Mouse (Mus musculus) midbrain, embryonic 11.5 days (tissue): Measurements from ENCODE around the gene Usmg5. TPM values are rescaled to one million over a fixed set of nuclear protein-coding genes. Genes with fewer than 3 reads are reported as not detected.

Experiments used
- ATAC-seq: fragments of 200-750 bp; cut with Nextera tagmentation; 2 replicates; pipeline ENCODE4 v1.8.0; 2017; ENCODE audit warnings: moderate TSS enrichment, moderate library complexity; ENCODE audit not compliant: low FRiP score
- DNase-seq: peaks from one replicate; pipeline ENCODE4 v3.0.0; 2015; ENCODE audit warnings: low spot score; ENCODE audit errors: missing footprints
- H3K27ac ChIP-seq: fragments of 300-500 bp; sonication (generic); 2 replicates; pipeline ENCODE4 v1.5.1; 2014; ENCODE audit warnings: low read depth, low read length
- H3K27me3 ChIP-seq: fragments of 300-500 bp; sonication (generic); 2 replicates; pipeline ENCODE4 v1.6.1; 2014; ENCODE audit warnings: mild to moderate bottlenecking, low read length, moderate library complexity, mixed read lengths; ENCODE audit not compliant: control insufficient read depth, insufficient read depth
- H3K36me3 ChIP-seq: fragments of 300-500 bp; sonication (generic); 2 replicates; pipeline ENCODE4 v1.6.1; 2014; ENCODE audit warnings: mild to moderate bottlenecking, low read length, moderate library complexity, mixed read lengths; ENCODE audit not compliant: control insufficient read depth, insufficient read depth
- H3K4me1 ChIP-seq: fragments of 300-500 bp; sonication (generic); 2 replicates; pipeline ENCODE4 v1.6.1; 2014; ENCODE audit warnings: low read length; ENCODE audit not compliant: control insufficient read depth, insufficient read depth
- H3K4me2 ChIP-seq: fragments of 300-500 bp; sonication (generic); 2 replicates; pipeline ENCODE4 v1.6.1; 2014; ENCODE audit warnings: mild to moderate bottlenecking, moderate library complexity
- H3K4me3 ChIP-seq: fragments of 300-500 bp; sonication (generic); 2 replicates; pipeline ENCODE4 v1.5.1; 2014; ENCODE audit warnings: low read depth, low read length
- H3K9ac ChIP-seq: fragments of 300-500 bp; sonication (generic); 2 replicates; pipeline ENCODE4 v1.6.1; 2014; ENCODE audit warnings: low read length
- H3K9me3 ChIP-seq: fragments of 300-500 bp; sonication (generic); 2 replicates; pipeline ENCODE4 v1.6.1; 2016; ENCODE audit warnings: low read length; ENCODE audit not compliant: control insufficient read depth
- WGBS: fragments of 180-500 bp; shearing (Covaris S2); extraction: QIAGEN DNeasy Blood & Tissue Kit; methylation state at CpG from one replicate; pipeline ENCODE4 v1.1.7; 2014; 5-methylcytosine and 5-hydroxymethylcytosine counted together
- polyA plus RNA-seq: library from polyadenylated mRNA; unstranded; fragments of >200 nt; fragmentation: Nextera tagmentation; extraction: Ambion mirVana; gene quantifications from 2 replicates; pipeline ENCODE4 v1.2.1, GENCODE M21; 2014

Usmg5 gene
- polyA plus RNA-seq, 1 experiment from 2014 or later, result 1,179 TPM

DNA sequence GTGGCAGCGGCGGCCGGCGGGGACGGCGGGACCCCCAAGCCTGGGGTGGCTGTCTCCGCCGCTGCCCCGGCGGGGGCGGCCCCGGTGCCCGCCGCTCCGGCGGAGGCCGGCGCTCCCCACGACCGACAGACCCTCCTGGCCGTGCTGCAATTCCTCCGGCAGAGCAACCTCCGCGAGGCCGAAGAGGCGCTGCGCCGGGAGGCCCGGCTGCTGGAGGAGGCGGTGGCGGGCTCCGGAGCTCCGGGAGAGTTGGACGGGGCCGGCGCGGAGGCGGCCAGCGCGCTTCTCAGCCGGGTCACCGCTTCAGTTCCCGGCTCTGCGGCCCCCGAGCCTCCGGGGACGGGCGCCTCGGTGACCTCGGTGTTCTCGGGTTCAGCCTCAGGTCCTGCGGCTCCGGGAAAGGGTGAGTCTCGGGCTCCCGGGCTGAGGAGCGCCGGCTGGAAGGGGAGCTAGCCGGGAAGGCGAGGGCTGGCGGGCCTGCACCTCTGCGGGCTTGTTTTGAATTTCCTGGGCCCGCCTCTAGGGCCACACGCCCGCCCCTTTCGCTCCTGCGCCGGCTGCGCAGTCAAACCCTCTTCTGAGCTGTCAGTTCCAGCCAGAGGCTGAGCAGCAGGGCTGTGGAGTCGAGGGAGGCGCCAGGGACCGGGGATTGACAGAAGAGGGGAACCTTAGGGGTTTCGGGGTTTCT is 22.4 kb downstream of the Usmg5 start:
- under 1% methylated on average over 67 of the region's 72 CpGs for WGBS
- Histone ChIP-seq H3K36me3 (peaks cover 4% of the 10 kb centered on the region; the same call in 1 of the 2 replicates), H3K4me2 (peak overlapping the region; percentile 58), H3K27ac (peak overlapping the region; percentile 67), H3K9ac (peak overlapping the region; percentile 96), H3K4me1 (peaks cover 6% of the 10 kb centered on the region; the same call in 1 of the 2 replicates), H3K9me3 (no peaks in the 10 kb centered on the region), H3K4me3 (peak overlapping the region; percentile 99), H3K27me3 (no peaks in the 10 kb centered on the region)
- peak; percentile 91 for ATAC-seq
- DNase-seq, result peak; percentile 97

DNA sequence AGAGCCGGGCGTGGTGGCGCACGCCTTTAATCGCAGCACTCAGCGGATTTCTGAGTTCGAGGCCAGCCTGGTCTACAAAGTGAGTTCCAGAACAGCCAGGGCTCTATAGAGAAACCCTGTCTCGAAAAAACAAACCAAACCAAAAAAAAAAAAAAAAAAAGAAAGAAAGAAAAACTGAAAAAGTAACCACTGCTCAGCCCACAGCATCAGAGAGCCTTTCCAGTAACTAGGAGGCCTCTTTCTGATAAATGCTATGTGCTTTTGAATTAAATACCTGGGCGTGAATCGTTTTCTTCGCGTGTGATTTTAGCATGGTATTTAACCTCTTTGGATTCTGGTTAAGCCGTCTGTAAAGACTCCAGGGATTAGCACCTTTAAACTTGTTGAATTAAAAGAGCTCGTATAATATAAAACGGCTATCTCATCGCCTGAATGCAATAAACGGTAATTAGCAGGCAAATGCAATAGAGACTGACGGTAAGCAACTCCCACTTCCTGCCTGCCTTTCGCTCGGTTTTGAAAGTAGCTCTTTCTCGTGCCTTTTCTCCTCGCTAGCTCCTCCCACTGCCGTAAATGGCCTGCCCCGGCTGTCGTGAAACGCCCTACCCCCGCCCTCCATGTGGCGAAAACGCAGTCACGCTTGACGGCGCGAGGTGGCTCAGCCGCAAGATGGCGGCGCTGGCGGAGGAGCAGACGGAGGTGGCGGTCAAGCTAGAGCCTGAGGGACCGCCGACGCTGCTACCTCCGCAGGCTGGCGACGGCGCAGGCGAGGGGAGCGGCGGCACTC is 23.2 kb downstream of the Usmg5 start, which contains the start of gene Taf5:
Gene Taf5 (plus strand): TSS at position 651 of the 787 bp plus-strand sequence.
- H3K4me1 ChIP-seq, result peaks cover 6% of the 10 kb centered on the region; the same call in 1 of the 2 replicates
- WGBS, result 11% methylated on average over 49 of the region's 49 CpGs
- no peaks in the 10 kb centered on the region for H3K27me3 ChIP-seq
- peak within 1 kb of the TSS; percentile 58 for H3K4me2 ChIP-seq
- peak within 1 kb of the TSS; percentile 96 for H3K9ac ChIP-seq
- H3K27ac ChIP-seq, result peak within 1 kb of the TSS; percentile 67
- no peaks in the 10 kb centered on the region for H3K9me3 ChIP-seq
- ATAC-seq (peak; percentile 85), DNase-seq (peak; percentile 99)
- H3K36me3 ChIP-seq, result no peaks in the 10 kb centered on the region; the same call in 1 of the 2 replicates
- peak within 1 kb of the TSS; percentile 99 for H3K4me3 ChIP-seq

DNA sequence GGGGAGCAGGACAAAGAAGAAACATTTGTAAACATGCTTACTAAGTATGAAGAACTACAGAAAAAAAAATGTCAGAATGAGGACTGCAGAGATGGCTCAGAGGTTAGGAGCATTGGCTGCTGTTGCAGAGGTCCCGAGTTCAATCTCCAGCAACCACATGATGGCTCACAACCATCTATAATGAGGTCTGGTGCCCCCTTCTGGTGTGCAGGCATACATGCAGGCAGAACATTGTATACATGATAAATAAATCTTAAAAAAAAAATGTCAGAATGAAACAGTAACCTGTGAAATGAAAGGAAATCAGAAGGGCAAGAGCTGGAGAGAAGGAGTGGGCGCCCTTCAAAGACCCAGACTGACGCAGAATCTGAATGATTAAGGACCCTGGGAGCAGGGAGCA is 24.6 kb downstream of the Usmg5 start:
- Histone ChIP-seq H3K27me3 (no peaks in the 10 kb centered on the region), H3K27ac (no peak overlapping the region), H3K4me2 (no peak overlapping the region), H3K4me3 (no peak overlapping the region), H3K36me3 (no peaks in the 10 kb centered on the region), H3K4me1 (peaks cover 6% of the 10 kb centered on the region; the same call in 1 of the 2 replicates), H3K9me3 (no peaks in the 10 kb centered on the region), H3K9ac (no peak overlapping the region)
- no peak for ATAC-seq
- WGBS, result 86% methylated on average over 3 of the region's 3 CpGs
- no peak for DNase-seq

DNA sequence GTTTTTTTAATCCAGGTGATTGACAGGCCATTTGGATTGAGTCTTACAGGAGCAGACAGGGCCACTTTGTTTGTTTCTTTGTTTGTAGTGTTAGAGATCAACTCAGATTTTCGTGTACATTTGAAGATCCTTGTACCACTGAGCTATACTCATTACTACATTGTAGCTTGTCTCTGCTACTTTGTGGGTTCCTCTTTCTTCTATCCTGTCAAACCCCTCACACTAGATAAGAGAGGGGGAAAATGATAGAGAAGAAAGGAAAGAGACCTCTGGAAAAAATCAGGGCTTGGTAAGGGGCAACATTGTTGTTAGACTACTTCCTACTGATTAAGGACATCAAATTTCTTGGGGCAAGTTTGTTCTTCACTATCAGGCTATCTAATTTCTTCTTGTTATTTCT is 32.8 kb downstream of the Usmg5 start:
- WGBS, result 70% methylated on average over 1 of the region's 1 CpGs
- H3K36me3 ChIP-seq, result no peaks in the 10 kb centered on the region
- no peak overlapping the region for H3K9ac ChIP-seq
- H3K4me1 ChIP-seq, result no peaks in the 10 kb centered on the region
- no peak for DNase-seq
- H3K4me2 ChIP-seq, result no peak overlapping the region
- no peaks in the 10 kb centered on the region for H3K9me3 ChIP-seq
- H3K27ac ChIP-seq, result no peak overlapping the region
- no peaks in the 10 kb centered on the region for H3K27me3 ChIP-seq
- ATAC-seq, result no peak
- H3K4me3 ChIP-seq, result no peak overlapping the region

DNA sequence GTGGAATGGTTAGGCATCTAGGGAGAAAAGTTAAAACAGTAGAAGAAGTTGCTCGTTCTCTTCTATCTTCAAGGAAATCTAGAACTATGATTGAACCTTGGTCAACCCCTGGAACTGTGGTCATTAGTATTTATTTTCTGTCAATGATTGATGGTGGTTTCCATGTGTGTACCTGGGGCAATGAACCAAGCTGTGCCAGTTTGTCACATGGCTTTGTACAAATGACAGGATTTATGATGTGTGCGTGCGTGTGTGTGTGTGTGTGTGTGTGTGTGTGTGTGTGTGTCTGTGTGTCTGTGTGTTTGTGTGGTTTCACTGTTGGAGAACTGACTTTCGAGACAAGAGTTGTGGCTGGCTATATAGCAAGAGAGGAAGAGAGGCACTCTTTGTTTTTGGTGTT is 37.0 kb downstream of the Usmg5 start:
- 90% methylated on average over 4 of the region's 4 CpGs for WGBS
- no peak for ATAC-seq

DNA sequence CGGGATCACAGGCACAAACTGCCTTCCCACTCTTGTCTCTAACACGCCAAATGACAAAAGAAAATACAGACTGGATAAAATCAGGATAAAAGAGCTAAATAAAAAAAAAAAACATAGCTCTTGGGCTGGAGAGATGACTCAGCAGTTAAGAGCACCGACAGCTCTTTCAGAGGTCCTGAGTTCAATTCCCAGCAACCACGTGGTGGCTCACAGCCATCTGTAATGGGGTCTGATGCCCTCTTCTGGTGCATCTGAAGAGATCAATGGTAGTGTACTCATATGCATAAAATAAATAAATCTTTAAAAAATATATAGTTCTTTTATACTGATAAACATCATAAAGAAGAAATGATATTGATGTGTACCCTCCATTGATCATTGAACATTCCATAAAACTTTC is 37.5 kb downstream of the Usmg5 start:
- Histone ChIP-seq H3K4me3 (no peak overlapping the region), H3K9ac (no peak overlapping the region), H3K4me2 (no peak overlapping the region), H3K27ac (no peak overlapping the region), H3K27me3 (no peaks in the 10 kb centered on the region), H3K36me3 (no peaks in the 10 kb centered on the region), H3K4me1 (peaks cover 15% of the 10 kb centered on the region), H3K9me3 (no peaks in the 10 kb centered on the region)
- ATAC-seq (no peak), DNase-seq (no peak)
- WGBS, result 84% methylated on average over 4 of the region's 4 CpGs

More for the DNA sequence above, 37.0 kb downstream of the Usmg5 start:
- Histone ChIP-seq H3K9me3 (no peaks in the 10 kb centered on the region), H3K4me1 (peaks cover 15% of the 10 kb centered on the region), H3K27ac (no peak overlapping the region), H3K36me3 (no peaks in the 10 kb centered on the region), H3K4me3 (no peak overlapping the region), H3K4me2 (no peak overlapping the region), H3K27me3 (no peaks in the 10 kb centered on the region), H3K9ac (no peak overlapping the region)
- no peak for DNase-seq

DNA sequence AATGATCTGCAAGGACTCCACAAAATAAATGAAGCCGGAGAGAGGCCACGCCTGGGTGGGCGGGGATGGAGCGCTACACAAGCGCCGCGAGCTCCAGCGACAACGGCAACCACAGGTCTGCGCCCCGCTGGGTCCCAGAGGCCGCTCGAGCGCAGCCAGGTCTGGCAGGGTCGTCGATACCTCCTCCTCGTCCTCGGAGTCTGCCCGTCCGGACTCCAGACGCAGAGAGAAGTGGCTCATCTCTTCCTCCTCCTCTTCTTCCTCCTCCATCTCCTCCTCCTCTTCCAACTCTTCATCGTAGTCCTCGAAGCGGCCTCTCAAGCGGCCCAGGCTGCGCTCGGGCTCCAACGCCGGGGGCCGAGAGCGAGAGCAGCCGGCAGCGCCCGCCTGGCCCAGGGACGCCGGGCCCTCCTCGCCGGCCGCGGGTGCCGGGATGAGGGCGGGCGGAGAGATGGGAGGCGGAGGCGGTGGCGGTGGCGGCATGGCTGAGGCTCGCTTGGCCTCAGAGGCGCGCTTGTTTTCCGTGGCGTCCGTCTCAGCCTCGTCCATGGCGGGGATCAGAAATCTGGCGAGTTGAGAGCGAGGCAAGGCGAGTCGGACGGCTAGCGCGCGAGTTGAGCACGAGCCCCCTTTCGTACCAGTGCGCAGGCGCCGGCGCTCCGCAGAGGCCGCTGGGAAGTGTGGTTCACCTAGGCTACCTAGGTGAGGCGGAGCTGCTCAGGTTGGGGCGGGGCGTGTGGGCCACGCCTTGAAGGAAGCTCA is 40.0 kb downstream of the Usmg5 start, which contains the start of gene Pcgf6:
Gene Pcgf6 (minus strand): TSS at position 636 of the 762 bp plus-strand sequence.
- peak within 1 kb of the TSS; percentile 85 for H3K4me2 ChIP-seq
- peak within 1 kb of the TSS; percentile 90 for H3K27ac ChIP-seq
- no peaks in the 10 kb centered on the region for H3K27me3 ChIP-seq
- H3K36me3 ChIP-seq, result peaks cover 4% of the 10 kb centered on the region; the same call in 1 of the 2 replicates
- no peaks in the 10 kb centered on the region for H3K9me3 ChIP-seq
- peak within 1 kb of the TSS; percentile 82 for H3K4me3 ChIP-seq
- peaks cover 15% of the 10 kb centered on the region for H3K4me1 ChIP-seq
- ATAC-seq (peak; percentile 91), DNase-seq (peak; percentile 98)
- under 1% methylated on average over 72 of the region's 75 CpGs for WGBS
- peak within 1 kb of the TSS; percentile 94 for H3K9ac ChIP-seq

DNA sequence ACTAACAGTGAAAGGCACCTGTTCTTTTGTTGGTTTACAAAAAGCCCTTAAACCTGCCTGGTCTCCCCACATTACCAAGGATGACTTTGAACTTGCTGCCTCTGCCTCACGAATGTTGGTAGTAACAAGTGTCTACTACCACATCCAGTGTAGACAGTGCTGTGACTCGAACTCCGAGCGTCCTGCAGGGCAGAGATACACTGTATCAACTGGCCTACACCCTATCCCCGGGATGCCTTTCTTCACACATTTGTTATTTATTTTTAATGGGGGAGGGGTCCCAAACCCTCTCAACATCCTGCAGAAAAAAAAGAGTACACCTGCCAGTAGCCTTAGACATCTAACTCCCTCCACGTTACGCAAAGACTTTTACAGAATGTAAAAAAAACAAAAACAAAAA is 40.6 kb downstream of the Usmg5 start:
- no peak for DNase-seq
- peak; percentile 43; the same call in 1 of the 2 replicates for ATAC-seq
- H3K27ac ChIP-seq, result no peak overlapping the region

More for the DNA sequence above, 40.6 kb downstream of the Usmg5 start:
- peak overlapping the region; percentile 82 for H3K4me3 ChIP-seq
- H3K27me3 ChIP-seq, result no peaks in the 10 kb centered on the region
- H3K4me1 ChIP-seq, result peaks cover 15% of the 10 kb centered on the region
- no peaks in the 10 kb centered on the region for H3K9me3 ChIP-seq
- peaks cover 4% of the 10 kb centered on the region; the same call in 1 of the 2 replicates for H3K36me3 ChIP-seq
- H3K4me2 ChIP-seq, result peak overlapping the region; percentile 85
- H3K9ac ChIP-seq, result peak overlapping the region; percentile 94
- WGBS, result 9% methylated on average over 7 of the region's 7 CpGs
